Mouse (Mus musculus): ENCODE measurements around the gene Cxxc4.

GRCm38 (mm10) chr3:134243168-134243849 lies 7.0 kb downstream of the Cxxc4 start:
- TF ChIP-seq EP300 (IDR thresholded peaks at IDR 0.05; ENCODE audit: low read depth) (no peak), CTCF (IDR thresholded peaks at IDR 0.05; ENCODE audit: low read depth) (no peak)
